Mouse (Mus musculus) left cerebral cortex, adult 11 months (tissue): ENCODE measurements around the gene Socs7.
A peak's percentile ranks its signal among the peaks of the same experiment; 100 is the strongest.

Experiments
- DNase-seq: peaks from one replicate; pipeline ENCODE4 v3.0.0; 2022; ENCODE audit warnings: low spot score

Socs7 gene

GRCm38 (mm10) chr11:97419540-97419900 is 57.2 kb downstream of the Socs7 start:
- DNase-seq = no peak

GRCm38 (mm10) chr11:97422507-97422906 is 60.2 kb downstream of the Socs7 start:
- peak; percentile 47 for DNase-seq

GRCm38 (mm10) chr11:97424092-97424692 is 61.8 kb downstream of the Socs7 start:
- no peak for DNase-seq

GRCm38 (mm10) chr11:97424802-97425201 is 62.5 kb downstream of the Socs7 start:
- no peak for DNase-seq

- peak; percentile 54 for DNase-seq
Measured at GRCm38 (mm10) chr11:97427794-97428725, 65.7 kb downstream of the Socs7 start.

GRCm38 (mm10) chr11:97428726-97429077 is 66.4 kb downstream of the Socs7 start:
- DNase-seq = no peak

- no peak for DNase-seq
Measured at GRCm38 (mm10) chr11:97429615-97430014, 67.3 kb downstream of the Socs7 start.

- DNase-seq = no peak
Measured at GRCm38 (mm10) chr11:97432015-97432414, 69.7 kb downstream of the Socs7 start.

GRCm38 (mm10) chr11:97432983-97433539 is 70.7 kb downstream of the Socs7 start:
- no peak for DNase-seq

- no peak for DNase-seq
Measured at GRCm38 (mm10) chr11:97434121-97434520, 71.8 kb downstream of the Socs7 start.

GRCm38 (mm10) chr11:97434704-97435454 is 72.5 kb downstream of the Socs7 start:
- peak; percentile 59 for DNase-seq

GRCm38 (mm10) chr11:97435808-97436491 is 73.6 kb downstream of the Socs7 start:
- DNase-seq = no peak

- DNase-seq = no peak
Measured at GRCm38 (mm10) chr11:97437745-97438144, 75.4 kb downstream of the Socs7 start.

- DNase-seq = no peak
Measured at GRCm38 (mm10) chr11:97438868-97439267, 76.5 kb downstream of the Socs7 start.

- no peak for DNase-seq
Measured at GRCm38 (mm10) chr11:97439935-97440334, 77.6 kb downstream of the Socs7 start.

- no peak for DNase-seq
Measured at GRCm38 (mm10) chr11:97440441-97440881, 78.1 kb downstream of the Socs7 start.

- no peak for DNase-seq
Measured at GRCm38 (mm10) chr11:97441036-97441657, 78.8 kb downstream of the Socs7 start.

- no peak for DNase-seq
Measured at GRCm38 (mm10) chr11:97441658-97442125, 79.3 kb downstream of the Socs7 start.

- DNase-seq = no peak
Measured at GRCm38 (mm10) chr11:97442891-97443675, 80.7 kb downstream of the Socs7 start.

- no peak for DNase-seq
Measured at GRCm38 (mm10) chr11:97445596-97445995, 83.2 kb downstream of the Socs7 start.
